8 mouse cellular contexts compared by ENCODE assay signal in the genomic region with DNA sequence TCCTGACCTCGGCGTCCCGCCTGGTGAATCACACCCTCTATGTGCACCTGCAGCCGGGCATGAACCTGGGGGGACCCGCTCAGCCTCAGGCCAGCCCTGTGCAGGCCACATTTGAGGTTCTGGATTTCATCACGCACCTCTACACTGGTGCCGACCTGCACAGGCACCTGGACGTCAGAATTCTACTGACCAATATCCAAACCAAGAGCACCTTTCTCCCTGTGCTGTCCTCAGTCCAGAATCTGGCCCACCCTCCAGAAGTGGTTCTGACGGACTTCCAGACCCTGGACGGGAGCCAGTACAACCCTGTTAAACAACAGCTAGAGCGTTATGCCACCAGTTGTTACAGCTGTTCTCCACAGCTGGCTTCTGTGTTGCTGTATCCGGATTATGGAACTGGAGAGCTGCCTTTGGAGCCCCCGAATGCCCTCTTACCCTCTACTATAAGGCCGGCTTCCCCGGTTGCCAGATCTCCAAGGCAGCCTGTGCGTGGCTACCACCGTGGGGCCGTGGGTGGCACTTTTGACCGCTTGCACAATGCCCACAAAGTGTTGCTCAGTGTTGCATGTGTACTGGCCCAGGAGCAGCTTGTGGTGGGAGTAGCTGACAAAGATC. TPM values are rescaled to one million over a fixed set of nuclear protein-coding genes. Genes with fewer than 3 reads are reported as not detected.
DNase-seq lines count a peak whose midpoint lies in the region; ATAC-seq and TF ChIP-seq lines count a peak whose summit lies in the region.

No protein-coding gene starts in this region.

- WGBS in embryonic facial prominence, embryonic 10.5 days, result 35% methylated on average over 19 of the region's 19 CpGs
- WGBS in intestine, embryonic 15.5 days, result 31% methylated on average over 19 of the region's 19 CpGs
- WGBS in liver, postnatal 0 days (ENCODE audit: insufficient replicate concordance), result 22% methylated on average over 19 of the region's 19 CpGs

- H3K27ac ChIP-seq in left cerebral cortex, adult 2 months, result peak overlapping the region; percentile 96
- peak overlapping the region; percentile 93 for H3K27ac ChIP-seq in embryonic facial prominence, embryonic 10.5 days (replicated peaks)
- H3K27ac ChIP-seq in intestine, embryonic 15.5 days, result peak overlapping the region; percentile 93
- H3K27ac ChIP-seq in liver, postnatal 0 days (ENCODE audit: low read depth), result peak overlapping the region; percentile 93

- no peak for TF ChIP-seq EP300 in liver, postnatal 0 days (IDR thresholded peaks at IDR 0.05; ENCODE audit: low read depth)

- peak overlapping the region; percentile 91 for H3K4me3 ChIP-seq in left cerebral cortex, adult 2 months
- peak overlapping the region; percentile 94 for H3K4me3 ChIP-seq in embryonic facial prominence, embryonic 10.5 days
- H3K4me3 ChIP-seq in intestine, embryonic 15.5 days (replicated peaks), result peak overlapping the region; percentile 83
- peak overlapping the region; percentile 65 for H3K4me3 ChIP-seq in liver, postnatal 0 days (ENCODE audit: low read depth, low read length)

- H3K4me2 ChIP-seq in intestine, embryonic 15.5 days (replicated peaks), result peak overlapping the region; percentile 97
- H3K4me2 ChIP-seq in liver, postnatal 0 days (ENCODE audit: low read depth, low read length), result peak overlapping the region; percentile 88

- no peak for ATAC-seq in intestine, embryonic 15.5 days
- ATAC-seq in liver, postnatal 0 days, result peak; percentile 23
- ATAC-seq in CD4-positive, CD25-positive, alpha-beta regulatory T cell, adult 4 months, result no peak

- H3K36me3 ChIP-seq in embryonic facial prominence, embryonic 10.5 days (replicated peaks), result peaks cover 22% of the 10 kb centered on the region
- no peaks in the 10 kb centered on the region for H3K36me3 ChIP-seq in intestine, embryonic 15.5 days
- H3K36me3 ChIP-seq in liver, postnatal 0 days (replicated peaks; ENCODE audit: insufficient read depth, low read length), result peaks cover 17% of the 10 kb centered on the region

- peak overlapping the region; percentile 89 for H3K9ac ChIP-seq in intestine, embryonic 15.5 days
- peak overlapping the region; percentile 86 for H3K9ac ChIP-seq in liver, postnatal 0 days (replicated peaks)

- peaks cover 38% of the 10 kb centered on the region for H3K27me3 ChIP-seq in embryonic facial prominence, embryonic 10.5 days (replicated peaks; ENCODE audit: low read depth, poor library complexity, severe bottlenecking)
- peaks cover 27% of the 10 kb centered on the region for H3K27me3 ChIP-seq in intestine, embryonic 15.5 days (replicated peaks)
- peaks cover 23% of the 10 kb centered on the region for H3K27me3 ChIP-seq in liver, postnatal 0 days (ENCODE audit: insufficient read depth, low read length)

- no peaks in the 10 kb centered on the region for H3K9me3 ChIP-seq in embryonic facial prominence, embryonic 10.5 days
- no peaks in the 10 kb centered on the region for H3K9me3 ChIP-seq in intestine, embryonic 15.5 days
- no peaks in the 10 kb centered on the region for H3K9me3 ChIP-seq in liver, postnatal 0 days (ENCODE audit: low read length)

- TF ChIP-seq CTCF in left cerebral cortex, adult 2 months (IDR thresholded peaks at IDR 0.05), result no peak
- TF ChIP-seq CTCF in liver, postnatal 0 days (IDR thresholded peaks at IDR 0.05; ENCODE audit: low read depth), result no peak

- intact Hi-C loops in left cerebral cortex, adult 2 months (cut with DNase I), result loop anchor here (2.0 kb wide), 1 partner anchor 94 kb away; no protein-coding TSS in a partner anchor

- DNase-seq in left cerebral cortex, adult 2 months (ENCODE audit: extremely low spot score in 1 of 2, low spot score in 2 of 2), result no peak
- DNase-seq in left cerebral cortex, adult 18-20 months (ENCODE audit: low spot score in 2 of 2), result no peak
- DNase-seq in embryonic facial prominence, embryonic 10.5 days (ENCODE audit: low spot score), result no peak
- DNase-seq in liver, postnatal 0 days, result peak; percentile 67
- no peak for DNase-seq in Muller cell, postnatal 12 days (ENCODE audit: inconsistent ontology term)
- DNase-seq in urinary bladder, adult 18-20 months (ENCODE audit: low spot score in 2 of 2), result no peak

- H3K4me1 ChIP-seq in embryonic facial prominence, embryonic 10.5 days, result peaks cover 60% of the 10 kb centered on the region
- H3K4me1 ChIP-seq in intestine, embryonic 15.5 days (replicated peaks), result peaks cover 38% of the 10 kb centered on the region
- H3K4me1 ChIP-seq in liver, postnatal 0 days (ENCODE audit: insufficient read depth), result peaks cover 47% of the 10 kb centered on the region

RNA-seq across cellular contexts. Expression of a gene that starts 0.8 kb away (rescaled TPM):
- 10 to 100 TPM; 22.5 to 24.1 TPM for total RNA-seq in left cerebral cortex, adult 2 months (2021)
- total RNA-seq in left cerebral cortex, adult 18-20 months (2021), result 10 to 100 TPM; 22.5 to 24.6 TPM
- 48.7 and 51.1 TPM in 2 replicates for polyA plus RNA-seq in embryonic facial prominence, embryonic 10.5 days (2016; fragmentation: Nextera tagmentation; extraction: Ambion mirVana)
- 41.8 and 43.9 TPM in 2 replicates for polyA plus RNA-seq in intestine, embryonic 15.5 days (2015; fragmentation: Nextera tagmentation; extraction: Ambion mirVana)
- polyA plus RNA-seq in liver, postnatal 0 days (2015; fragmentation: Nextera tagmentation; extraction: Ambion mirVana), result 38.5 and 42.9 TPM in 2 replicates
- 10 to 100 TPM; 17.4 to 27.7 TPM for polyA plus RNA-seq in CD4-positive, CD25-positive, alpha-beta regulatory T cell, adult 4 months (2017; shearing (Covaris generic))

RNA-seq across cellular contexts. Expression of a gene that starts 3.9 kb away (rescaled TPM):
- 10 to 100 TPM; 41.1 to 44.7 TPM for total RNA-seq in left cerebral cortex, adult 2 months (2021)
- 10 to 100 TPM; 39.5 to 46.6 TPM for total RNA-seq in left cerebral cortex, adult 18-20 months (2021)
- 40.6 and 41.0 TPM in 2 replicates for polyA plus RNA-seq in embryonic facial prominence, embryonic 10.5 days (2016; fragmentation: Nextera tagmentation; extraction: Ambion mirVana)
- 65.0 and 65.4 TPM in 2 replicates for polyA plus RNA-seq in intestine, embryonic 15.5 days (2015; fragmentation: Nextera tagmentation; extraction: Ambion mirVana)
- 24.1 and 26.1 TPM in 2 replicates for polyA plus RNA-seq in liver, postnatal 0 days (2015; fragmentation: Nextera tagmentation; extraction: Ambion mirVana)
- polyA plus RNA-seq in CD4-positive, CD25-positive, alpha-beta regulatory T cell, adult 4 months (2017; shearing (Covaris generic)), result 10 to 100 TPM; 60.2 to 68.1 TPM

RNA-seq across cellular contexts. Expression of a gene that starts 5.0 kb away (rescaled TPM):
- 1 to 10 TPM in 1 of 2 experiments, under 1 TPM in 1; 0.87 to 1.5 TPM for total RNA-seq in left cerebral cortex, adult 2 months (2021)
- total RNA-seq in left cerebral cortex, adult 18-20 months (2021), result under 1 TPM; 0.59 to 0.91 TPM
- 0.21 TPM in 1 of 2 replicates, not detected in the other for polyA plus RNA-seq in embryonic facial prominence, embryonic 10.5 days (2016; fragmentation: Nextera tagmentation; extraction: Ambion mirVana)
- not detected in 2 replicates for polyA plus RNA-seq in intestine, embryonic 15.5 days (2015; fragmentation: Nextera tagmentation; extraction: Ambion mirVana)
- polyA plus RNA-seq in liver, postnatal 0 days (2015; fragmentation: Nextera tagmentation; extraction: Ambion mirVana), result 0.23 and 0.33 TPM in 2 replicates
- polyA plus RNA-seq in CD4-positive, CD25-positive, alpha-beta regulatory T cell, adult 4 months (2017; shearing (Covaris generic)), result under 1 TPM in 1 of 2 experiments, not detected in 1; 0.32 TPM

RNA-seq across cellular contexts. Expression of a gene that starts 12.0 kb away (rescaled TPM):
- 1 to 10 TPM; 2.7 to 3.1 TPM for total RNA-seq in left cerebral cortex, adult 2 months (2021)
- 1 to 10 TPM; 3.0 to 3.6 TPM for total RNA-seq in left cerebral cortex, adult 18-20 months (2021)
- 69.5 and 72.3 TPM in 2 replicates for polyA plus RNA-seq in embryonic facial prominence, embryonic 10.5 days (2016; fragmentation: Nextera tagmentation; extraction: Ambion mirVana)
- polyA plus RNA-seq in intestine, embryonic 15.5 days (2015; fragmentation: Nextera tagmentation; extraction: Ambion mirVana), result 22.6 and 23.4 TPM in 2 replicates
- polyA plus RNA-seq in liver, postnatal 0 days (2015; fragmentation: Nextera tagmentation; extraction: Ambion mirVana), result 8.1 and 8.2 TPM in 2 replicates
- 1 to 10 TPM; 8.4 to 9.8 TPM for polyA plus RNA-seq in CD4-positive, CD25-positive, alpha-beta regulatory T cell, adult 4 months (2017; shearing (Covaris generic))

RNA-seq across cellular contexts. Expression of a gene that starts 13.4 kb away (rescaled TPM):
- total RNA-seq in left cerebral cortex, adult 2 months (2021), result 1 to 10 TPM; 8.3 TPM
- total RNA-seq in left cerebral cortex, adult 18-20 months (2021), result 1 to 10 TPM; 7.0 to 7.9 TPM
- 7.4 and 8.9 TPM in 2 replicates for polyA plus RNA-seq in embryonic facial prominence, embryonic 10.5 days (2016; fragmentation: Nextera tagmentation; extraction: Ambion mirVana)
- 14.9 and 16.4 TPM in 2 replicates for polyA plus RNA-seq in intestine, embryonic 15.5 days (2015; fragmentation: Nextera tagmentation; extraction: Ambion mirVana)
- polyA plus RNA-seq in liver, postnatal 0 days (2015; fragmentation: Nextera tagmentation; extraction: Ambion mirVana), result 19.1 and 19.3 TPM in 2 replicates
- 1 to 10 TPM; 7.6 to 7.9 TPM for polyA plus RNA-seq in CD4-positive, CD25-positive, alpha-beta regulatory T cell, adult 4 months (2017; shearing (Covaris generic))
